Mouse (Mus musculus): ENCODE measurements at regions not wholly inside any gene's neighbourhood (a gene's known extent, or its start where the extent isn't known, plus 50 kb on each side); places are given as distances from the start of the nearest gene placed in this dataset.
"Not testable (repeated sequence)": the region's sequence is repeated elsewhere in the genome, so short reads cannot be mapped to it uniquely, and the experiment has no call there.

DNA sequence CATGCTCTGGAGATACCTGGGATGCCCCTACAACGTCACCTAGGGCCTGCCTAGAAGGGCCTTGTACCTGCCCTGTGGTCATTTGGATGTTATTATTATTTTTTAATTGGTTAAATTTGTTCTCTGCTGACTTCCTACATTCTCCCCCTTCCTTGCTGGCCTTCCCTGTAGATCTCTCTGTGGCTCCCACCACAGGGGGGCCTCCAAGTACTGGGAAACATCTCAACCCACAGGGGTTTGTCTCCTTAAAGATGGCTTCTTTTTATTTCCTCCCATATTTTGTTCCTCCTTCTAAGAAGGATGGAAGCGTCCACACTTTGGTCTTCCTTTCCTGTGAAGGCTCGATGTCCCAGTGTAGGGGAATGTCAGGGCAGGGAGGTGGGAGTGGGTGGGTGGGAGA is 142.4 kb upstream of the Unc93a2 start:
- H3K36me3 ChIP-seq (ENCODE audit: control insufficient read depth, insufficient read depth, low read length): no peaks in the 10 kb centered on the region
- H3K4me2 ChIP-seq (ENCODE audit: low read length): no peak overlapping the region
- DNase-seq (ENCODE audit: low spot score): no peak
- no peaks in the 10 kb centered on the region for H3K27me3 ChIP-seq (replicated peaks; ENCODE audit: control insufficient read depth, insufficient read depth, low read length)
- 90% methylated on average over 3 of the region's 3 CpGs for WGBS
- no peaks in the 10 kb centered on the region for H3K4me1 ChIP-seq (replicated peaks; ENCODE audit: control insufficient read depth, insufficient read depth, low read length)
- H3K4me3 ChIP-seq (ENCODE audit: low read depth, low read length): no peak overlapping the region
- no peak overlapping the region for H3K9ac ChIP-seq (ENCODE audit: low read length)
- 0 out of 2 replicates have a peak, but pooled peaks cover 2% of the 10 kb centered on the region for H3K9me3 ChIP-seq (ENCODE audit: control insufficient read depth, low read length)
- ATAC-seq (replicated peaks; ENCODE audit: low FRiP score, low TSS enrichment, low read depth): no peak
- no peak overlapping the region for H3K27ac ChIP-seq (ENCODE audit: low read depth)

DNA sequence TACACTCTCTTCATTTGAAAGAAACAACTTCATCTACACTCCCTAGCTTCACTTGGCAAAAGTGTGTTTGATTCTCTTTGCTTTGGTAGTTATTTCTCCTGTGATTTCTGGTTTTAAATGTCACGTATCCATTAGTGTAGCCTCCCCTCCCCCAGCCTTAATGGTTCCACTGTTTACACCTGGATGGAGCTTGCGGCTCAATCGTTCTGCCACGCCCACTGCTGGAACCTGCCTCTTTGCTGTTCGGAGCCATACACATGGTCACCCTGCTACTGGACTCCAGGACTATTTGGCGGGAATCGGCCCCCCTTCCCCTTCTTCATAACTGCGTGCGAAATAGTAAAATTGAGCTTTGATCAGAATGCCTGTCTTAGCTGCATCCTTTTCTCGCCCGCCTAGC is 139.2 kb upstream of the Unc93a2 start:
- not testable (repeated sequence) for H3K27me3 ChIP-seq (replicated peaks; ENCODE audit: control insufficient read depth, insufficient read depth, low read length); H3K4me3 ChIP-seq (ENCODE audit: low read depth, low read length); H3K9ac ChIP-seq (ENCODE audit: low read length); H3K9me3 ChIP-seq (ENCODE audit: control insufficient read depth, low read length); ATAC-seq (replicated peaks; ENCODE audit: low FRiP score, low TSS enrichment, low read depth); H3K4me2 ChIP-seq (ENCODE audit: low read length); H3K27ac ChIP-seq (ENCODE audit: low read depth); H3K4me1 ChIP-seq (replicated peaks; ENCODE audit: control insufficient read depth, insufficient read depth, low read length); H3K36me3 ChIP-seq (ENCODE audit: control insufficient read depth, insufficient read depth, low read length); DNase-seq (ENCODE audit: low spot score)
- WGBS: 88% methylated on average over 11 of the region's 11 CpGs

DNA sequence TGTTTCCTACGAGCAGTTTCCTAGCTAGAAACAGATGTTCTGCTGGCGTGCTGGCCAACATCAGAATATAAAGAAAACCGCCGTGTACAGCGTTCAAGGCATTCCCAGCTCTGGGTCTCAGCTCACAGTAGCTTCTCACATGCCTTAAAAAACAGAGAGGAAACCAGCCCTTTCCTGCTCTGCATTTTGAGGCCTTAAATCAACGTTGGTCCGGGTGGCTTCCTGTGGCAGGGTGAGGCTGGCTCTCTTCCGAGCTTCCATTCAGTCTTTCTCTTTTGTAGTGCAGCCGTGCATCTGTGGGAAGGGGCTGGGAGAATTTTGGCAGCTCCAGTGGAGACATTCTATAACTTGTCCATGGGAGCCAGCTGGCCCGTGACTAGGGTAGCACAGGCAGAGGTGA is 135.9 kb upstream of the Unc93a2 start:
- Histone ChIP-seq H3K36me3 (ENCODE audit: control insufficient read depth, insufficient read depth, low read length) (no peaks in the 10 kb centered on the region), H3K4me2 (ENCODE audit: low read length) (no peak overlapping the region), H3K9ac (ENCODE audit: low read length) (no peak overlapping the region), H3K9me3 (ENCODE audit: control insufficient read depth, low read length) (no peaks in the 10 kb centered on the region), H3K4me1 (replicated peaks; ENCODE audit: control insufficient read depth, insufficient read depth, low read length) (no peaks in the 10 kb centered on the region), H3K27me3 (replicated peaks; ENCODE audit: control insufficient read depth, insufficient read depth, low read length) (no peaks in the 10 kb centered on the region), H3K4me3 (ENCODE audit: low read depth, low read length) (no peak overlapping the region), H3K27ac (ENCODE audit: low read depth) (no peak overlapping the region)
- 57% methylated on average over 10 of the region's 10 CpGs for WGBS
- ATAC-seq (replicated peaks; ENCODE audit: low FRiP score, low TSS enrichment, low read depth) (no peak), DNase-seq (ENCODE audit: low spot score) (no peak)

Measured in intestine, embryonic 14.5 days (tissue).